Mouse (Mus musculus): ENCODE measurements at regions not wholly inside any gene's neighbourhood (a gene's known extent, or its start where the extent isn't known, plus 50 kb on each side); places are given as distances from the start of the nearest gene placed in this dataset.

- Histone ChIP-seq H3K9ac (no peak overlapping the region), H3K4me2 (ENCODE audit: low read depth) (no peak overlapping the region), H3K27me3 (ENCODE audit: insufficient read depth, low read length) (no peaks in the 10 kb centered on the region), H3K4me1 (ENCODE audit: insufficient read depth) (no peaks in the 10 kb centered on the region), H3K27ac (ENCODE audit: low read depth, low read length) (no peak overlapping the region), H3K4me3 (ENCODE audit: low read depth, low read length) (no peak overlapping the region), H3K36me3 (ENCODE audit: insufficient read depth) (no peaks in the 10 kb centered on the region), H3K9me3 (ENCODE audit: low read length) (no peaks in the 10 kb centered on the region)
- WGBS: 86% methylated on average over 8 of the region's 8 CpGs
- no peak for TF ChIP-seq CTCF (IDR thresholded peaks at IDR 0.05; ENCODE audit: low read depth)
- DNase-seq (no peak), ATAC-seq (no peak)
Observed at GRCm38 (mm10) chr7:145040871-145041270, 101.1 kb upstream of the Ccnd1 start.

- peaks cover 4% of the 10 kb centered on the region for H3K4me1 ChIP-seq (ENCODE audit: insufficient read depth)
- H3K4me2 ChIP-seq (ENCODE audit: low read depth): no peak overlapping the region
- no peaks in the 10 kb centered on the region for H3K9me3 ChIP-seq (ENCODE audit: low read length)
- TF ChIP-seq CTCF (IDR thresholded peaks at IDR 0.05; ENCODE audit: low read depth): no peak
- 0 out of 2 replicates have a peak, but pooled peaks cover under 1% of the 10 kb centered on the region for H3K27me3 ChIP-seq (ENCODE audit: insufficient read depth, low read length)
- no peak for ATAC-seq
- no peaks in the 10 kb centered on the region for H3K36me3 ChIP-seq (ENCODE audit: insufficient read depth)
- H3K27ac ChIP-seq (ENCODE audit: low read depth, low read length): no peak overlapping the region
- no peak overlapping the region for H3K9ac ChIP-seq
- DNase-seq: no peak
- 42% methylated on average over 1 of the region's 1 CpGs for WGBS
- H3K4me3 ChIP-seq (ENCODE audit: low read depth, low read length): no peak overlapping the region
Observed at GRCm38 (mm10) chr7:145034385-145034784, 94.7 kb upstream of the Ccnd1 start.

- Histone ChIP-seq H3K4me1 (ENCODE audit: insufficient read depth) (peaks cover 4% of the 10 kb centered on the region), H3K36me3 (ENCODE audit: insufficient read depth) (no peaks in the 10 kb centered on the region), H3K27ac (ENCODE audit: low read depth, low read length) (no peak overlapping the region), H3K27me3 (ENCODE audit: insufficient read depth, low read length) (peaks cover 4% of the 10 kb centered on the region; the same call in 1 of the 2 replicates), H3K4me3 (ENCODE audit: low read depth, low read length) (peak overlapping the region; percentile 33), H3K4me2 (ENCODE audit: low read depth) (peak overlapping the region; percentile 69), H3K9me3 (ENCODE audit: low read length) (no peaks in the 10 kb centered on the region), H3K9ac (no peak overlapping the region)
- 9% methylated on average over 7 of the region's 7 CpGs for WGBS
- ATAC-seq (no peak), DNase-seq (no peak)
- TF ChIP-seq CTCF (IDR thresholded peaks at IDR 0.05; ENCODE audit: low read depth): no peak
Observed at GRCm38 (mm10) chr7:145031275-145031674, 91.5 kb upstream of the Ccnd1 start.

GRCm38 (mm10) chr7:145030635-145031141 lies 91.0 kb upstream of the Ccnd1 start:
- 1% methylated on average over 22 of the region's 22 CpGs for WGBS
- Histone ChIP-seq H3K9ac (0 out of 2 replicates have a peak overlapping the region, but pooled peaks have one; percentile 22), H3K27me3 (ENCODE audit: insufficient read depth, low read length) (peaks cover 4% of the 10 kb centered on the region; the same call in 1 of the 2 replicates), H3K4me1 (ENCODE audit: insufficient read depth) (peaks cover 4% of the 10 kb centered on the region), H3K27ac (ENCODE audit: low read depth, low read length) (no peak overlapping the region), H3K9me3 (ENCODE audit: low read length) (no peaks in the 10 kb centered on the region), H3K4me3 (ENCODE audit: low read depth, low read length) (peak overlapping the region; percentile 33), H3K36me3 (ENCODE audit: insufficient read depth) (no peaks in the 10 kb centered on the region), H3K4me2 (ENCODE audit: low read depth) (peak overlapping the region; percentile 69)
- peak; percentile 6; the same call in 1 of the 2 replicates for TF ChIP-seq CTCF (IDR thresholded peaks at IDR 0.05; ENCODE audit: low read depth)
- peak; percentile 98 for ATAC-seq
- peak; percentile 89 for DNase-seq

GRCm38 (mm10) chr7:145029622-145030021 lies 89.9 kb upstream of the Ccnd1 start:
- no peak overlapping the region for H3K27ac ChIP-seq (ENCODE audit: low read depth, low read length)
- ATAC-seq (no peak), DNase-seq (no peak)
- no peaks in the 10 kb centered on the region for H3K36me3 ChIP-seq (ENCODE audit: insufficient read depth)
- TF ChIP-seq CTCF (IDR thresholded peaks at IDR 0.05; ENCODE audit: low read depth): 0 out of 2 replicates have a peak, but pooled peaks have one; percentile 6
- H3K9ac ChIP-seq: no peak overlapping the region
- no peak overlapping the region for H3K4me2 ChIP-seq (ENCODE audit: low read depth)
- H3K9me3 ChIP-seq (ENCODE audit: low read length): no peaks in the 10 kb centered on the region
- WGBS: 92% methylated on average over 4 of the region's 4 CpGs
- H3K27me3 ChIP-seq (ENCODE audit: insufficient read depth, low read length): peaks cover 4% of the 10 kb centered on the region; the same call in 1 of the 2 replicates
- peaks cover 4% of the 10 kb centered on the region for H3K4me1 ChIP-seq (ENCODE audit: insufficient read depth)
- H3K4me3 ChIP-seq (ENCODE audit: low read depth, low read length): no peak overlapping the region

GRCm38 (mm10) chr7:145029124-145029523 lies 89.4 kb upstream of the Ccnd1 start:
- Histone ChIP-seq H3K9me3 (ENCODE audit: low read length) (no peaks in the 10 kb centered on the region), H3K4me3 (ENCODE audit: low read depth, low read length) (no peak overlapping the region), H3K4me1 (ENCODE audit: insufficient read depth) (peaks cover 4% of the 10 kb centered on the region), H3K4me2 (ENCODE audit: low read depth) (no peak overlapping the region), H3K36me3 (ENCODE audit: insufficient read depth) (no peaks in the 10 kb centered on the region), H3K27ac (ENCODE audit: low read depth, low read length) (no peak overlapping the region), H3K9ac (no peak overlapping the region), H3K27me3 (ENCODE audit: insufficient read depth, low read length) (peaks cover 4% of the 10 kb centered on the region; the same call in 1 of the 2 replicates)
- ATAC-seq (no peak), DNase-seq (no peak)
- no peak for TF ChIP-seq CTCF (IDR thresholded peaks at IDR 0.05; ENCODE audit: low read depth)
- 43% methylated on average over 4 of the region's 4 CpGs for WGBS

- Histone ChIP-seq H3K36me3 (ENCODE audit: insufficient read depth) (no peaks in the 10 kb centered on the region), H3K4me1 (ENCODE audit: insufficient read depth) (peaks cover 4% of the 10 kb centered on the region), H3K4me3 (ENCODE audit: low read depth, low read length) (no peak overlapping the region), H3K27me3 (ENCODE audit: insufficient read depth, low read length) (peaks cover 4% of the 10 kb centered on the region; the same call in 1 of the 2 replicates), H3K9ac (no peak overlapping the region), H3K27ac (ENCODE audit: low read depth, low read length) (no peak overlapping the region), H3K4me2 (ENCODE audit: low read depth) (no peak overlapping the region), H3K9me3 (ENCODE audit: low read length) (no peaks in the 10 kb centered on the region)
- no peak for DNase-seq
- ATAC-seq: no peak
- no peak for TF ChIP-seq CTCF (IDR thresholded peaks at IDR 0.05; ENCODE audit: low read depth)
- WGBS: 76% methylated on average over 4 of the region's 4 CpGs
Observed at GRCm38 (mm10) chr7:145027061-145027460, 87.3 kb upstream of the Ccnd1 start.
